In genomic region chr3:108570813-108571212, GRCm38 (mm10) we compare ENCODE assay signal across 8 mouse cellular contexts. TPM values are rescaled to one million over a fixed set of nuclear protein-coding genes. Genes with fewer than 3 reads are reported as not detected.
A peak's percentile ranks its signal among the peaks of the same experiment; 100 is the strongest.
DNase-seq lines count a peak whose midpoint lies in the region; ATAC-seq and TF ChIP-seq lines count a peak whose summit lies in the region.

No protein-coding gene starts in this region.

- no peak overlapping the region for H3K27ac ChIP-seq in heart, embryonic 13.5 days (replicated peaks)
- no peak overlapping the region for H3K27ac ChIP-seq in stomach, embryonic 14.5 days (ENCODE audit: low read length)
- H3K27ac ChIP-seq in stomach, postnatal 0 days (replicated peaks), result no peak overlapping the region
- no peak overlapping the region for H3K27ac ChIP-seq in limb, embryonic 13.5 days
- peak overlapping the region; percentile 82; the same call in 1 of the 2 replicates for H3K27ac ChIP-seq in neural tube, embryonic 15.5 days (replicated peaks)

- WGBS in heart, embryonic 13.5 days, result 83% methylated on average over 14 of the region's 14 CpGs
- 85% methylated on average over 14 of the region's 14 CpGs for WGBS in stomach, embryonic 14.5 days
- WGBS in stomach, postnatal 0 days, result 89% methylated on average over 14 of the region's 14 CpGs
- WGBS in limb, embryonic 13.5 days, result 88% methylated on average over 14 of the region's 14 CpGs
- 87% methylated on average over 14 of the region's 14 CpGs for WGBS in neural tube, embryonic 15.5 days

- DNase-seq in heart, postnatal 36 days, result no peak
- DNase-seq in stomach, postnatal 0 days (ENCODE audit: low spot score), result no peak
- DNase-seq in frontal cortex, postnatal 10 days (ENCODE audit: low spot score in 2 of 2), result no peak
- DNase-seq in urinary bladder, postnatal 10 days (ENCODE audit: low spot score), result no peak

- H3K9me3 ChIP-seq in heart, embryonic 13.5 days, result no peaks in the 10 kb centered on the region
- no peaks in the 10 kb centered on the region for H3K9me3 ChIP-seq in stomach, embryonic 14.5 days (ENCODE audit: control insufficient read depth, low read depth, low read length)
- H3K9me3 ChIP-seq in stomach, postnatal 0 days (ENCODE audit: control insufficient read depth, low read length), result no peaks in the 10 kb centered on the region
- no peaks in the 10 kb centered on the region for H3K9me3 ChIP-seq in limb, embryonic 13.5 days
- H3K9me3 ChIP-seq in neural tube, embryonic 15.5 days (replicated peaks), result no peaks in the 10 kb centered on the region

- H3K27me3 ChIP-seq in heart, embryonic 13.5 days (replicated peaks), result peaks cover 13% of the 10 kb centered on the region; the same call in 1 of the 2 replicates
- H3K27me3 ChIP-seq in stomach, embryonic 14.5 days (ENCODE audit: control insufficient read depth, insufficient read depth, low read length), result no peaks in the 10 kb centered on the region
- no peaks in the 10 kb centered on the region for H3K27me3 ChIP-seq in stomach, postnatal 0 days (ENCODE audit: control insufficient read depth, insufficient read depth, low read length)
- H3K27me3 ChIP-seq in limb, embryonic 13.5 days, result no peaks in the 10 kb centered on the region; the same call in 1 of the 2 replicates
- no peaks in the 10 kb centered on the region for H3K27me3 ChIP-seq in neural tube, embryonic 15.5 days (replicated peaks)

- H3K4me1 ChIP-seq in heart, embryonic 13.5 days, result peaks cover 16% of the 10 kb centered on the region
- H3K4me1 ChIP-seq in stomach, embryonic 14.5 days (ENCODE audit: control insufficient read depth, insufficient read depth, low read length), result 0 out of 2 replicates have a peak, but pooled peaks cover 2% of the 10 kb centered on the region
- 0 out of 2 replicates have a peak, but pooled peaks cover 2% of the 10 kb centered on the region for H3K4me1 ChIP-seq in stomach, postnatal 0 days (replicated peaks; ENCODE audit: control insufficient read depth, insufficient read depth)
- H3K4me1 ChIP-seq in limb, embryonic 13.5 days, result peaks cover 20% of the 10 kb centered on the region
- peaks cover 20% of the 10 kb centered on the region for H3K4me1 ChIP-seq in neural tube, embryonic 15.5 days

- no peak for TF ChIP-seq CTCF in stomach, postnatal 0 days (IDR thresholded peaks at IDR 0.05; ENCODE audit: low read depth)

- TF ChIP-seq EP300 in stomach, postnatal 0 days (optimal IDR thresholded peaks at IDR 0.05), result no peak

- intact Hi-C loops in heart, postnatal 36 days (cut with DNase I), result loop anchor here (5.0 kb wide), 1 partner anchor 81 kb away; the partner anchor contains the start of gene Clcc1

- ATAC-seq in heart, embryonic 13.5 days (ENCODE audit: extremely low read depth, insufficient number of reproducible peaks, low FRiP score, low TSS enrichment), result no peak
- ATAC-seq in stomach, embryonic 14.5 days (ENCODE audit: insufficient number of reproducible peaks, insufficient read depth, low FRiP score, low read depth), result no peak
- no peak for ATAC-seq in stomach, postnatal 0 days (ENCODE audit: low FRiP score, low TSS enrichment)
- no peak for ATAC-seq in limb, embryonic 13.5 days (ENCODE audit: low FRiP score, low read depth)
- ATAC-seq in neural tube, embryonic 15.5 days (ENCODE audit: low FRiP score), result no peak

- no peak overlapping the region for H3K9ac ChIP-seq in heart, embryonic 13.5 days
- no peak overlapping the region for H3K9ac ChIP-seq in stomach, embryonic 14.5 days (replicated peaks; ENCODE audit: low read depth, low read length)
- H3K9ac ChIP-seq in stomach, postnatal 0 days (ENCODE audit: low read length), result no peak overlapping the region
- no peak overlapping the region for H3K9ac ChIP-seq in limb, embryonic 13.5 days
- no peak overlapping the region for H3K9ac ChIP-seq in neural tube, embryonic 15.5 days (replicated peaks)

- H3K4me3 ChIP-seq in heart, embryonic 13.5 days, result peak overlapping the region; percentile 70
- H3K4me3 ChIP-seq in stomach, embryonic 14.5 days (ENCODE audit: low read depth, low read length), result no peak overlapping the region
- no peak overlapping the region for H3K4me3 ChIP-seq in stomach, postnatal 0 days (ENCODE audit: low read depth, low read length)
- H3K4me3 ChIP-seq in limb, embryonic 13.5 days, result peak overlapping the region; percentile 74; the same call in 1 of the 2 replicates
- H3K4me3 ChIP-seq in neural tube, embryonic 15.5 days (replicated peaks), result peak overlapping the region; percentile 59; the same call in 1 of the 2 replicates

- no peaks in the 10 kb centered on the region for H3K36me3 ChIP-seq in heart, embryonic 13.5 days
- no peaks in the 10 kb centered on the region for H3K36me3 ChIP-seq in stomach, embryonic 14.5 days (ENCODE audit: control insufficient read depth, insufficient read depth, low read length)
- H3K36me3 ChIP-seq in stomach, postnatal 0 days (ENCODE audit: control insufficient read depth, insufficient read depth, low read length), result no peaks in the 10 kb centered on the region
- no peaks in the 10 kb centered on the region for H3K36me3 ChIP-seq in limb, embryonic 13.5 days
- H3K36me3 ChIP-seq in neural tube, embryonic 15.5 days, result no peaks in the 10 kb centered on the region

- peak overlapping the region; percentile 77 for H3K4me2 ChIP-seq in heart, embryonic 13.5 days
- peak overlapping the region; percentile 59; the same call in 1 of the 2 replicates for H3K4me2 ChIP-seq in stomach, embryonic 14.5 days (replicated peaks; ENCODE audit: low read depth, low read length)
- H3K4me2 ChIP-seq in stomach, postnatal 0 days (replicated peaks; ENCODE audit: low read depth), result no peak overlapping the region
- peak overlapping the region; percentile 79 for H3K4me2 ChIP-seq in limb, embryonic 13.5 days (replicated peaks)
- H3K4me2 ChIP-seq in neural tube, embryonic 15.5 days, result peak overlapping the region; percentile 80

RNA-seq across cellular contexts. Expression of gene Taf13, which starts 0.7 kb away (rescaled TPM):
- polyA plus RNA-seq in heart, embryonic 13.5 days (2015; fragmentation: Nextera tagmentation; extraction: Ambion mirVana), result 27.0 and 29.0 TPM in 2 replicates
- total RNA-seq in heart, postnatal 36 days (2021), result 10 to 100 TPM; 14.8 to 17.5 TPM
- polyA plus RNA-seq in stomach, embryonic 14.5 days (2014; fragmentation: Nextera tagmentation; extraction: Ambion mirVana), result 44.5 and 46.8 TPM in 2 replicates
- 40.0 and 42.2 TPM in 2 replicates for polyA plus RNA-seq in stomach, postnatal 0 days (2015; fragmentation: Nextera tagmentation; extraction: Ambion mirVana)
- polyA plus RNA-seq in limb, embryonic 13.5 days (2015; fragmentation: Nextera tagmentation; extraction: Ambion mirVana), result 42.1 and 42.3 TPM in 2 replicates
- polyA plus RNA-seq in neural tube, embryonic 15.5 days (2015; fragmentation: Nextera tagmentation; extraction: Ambion mirVana), result 43.7 and 46.5 TPM in 2 replicates

RNA-seq across cellular contexts. Expression of gene Tmem167b, which starts 8.5 kb away (rescaled TPM):
- polyA plus RNA-seq in heart, embryonic 13.5 days (2015; fragmentation: Nextera tagmentation; extraction: Ambion mirVana), result 28.2 and 30.6 TPM in 2 replicates
- 10 to 100 TPM; 27.0 to 29.9 TPM for total RNA-seq in heart, postnatal 36 days (2021)
- polyA plus RNA-seq in stomach, embryonic 14.5 days (2014; fragmentation: Nextera tagmentation; extraction: Ambion mirVana), result 41.1 and 46.0 TPM in 2 replicates
- polyA plus RNA-seq in stomach, postnatal 0 days (2015; fragmentation: Nextera tagmentation; extraction: Ambion mirVana), result 29.9 and 33.0 TPM in 2 replicates
- polyA plus RNA-seq in limb, embryonic 13.5 days (2015; fragmentation: Nextera tagmentation; extraction: Ambion mirVana), result 46.4 and 47.8 TPM in 2 replicates
- 46.3 and 47.5 TPM in 2 replicates for polyA plus RNA-seq in neural tube, embryonic 15.5 days (2015; fragmentation: Nextera tagmentation; extraction: Ambion mirVana)

RNA-seq across cellular contexts. Expression of gene Wdr47, which starts 20.3 kb away (rescaled TPM):
- 7.0 and 7.7 TPM in 2 replicates for polyA plus RNA-seq in heart, embryonic 13.5 days (2015; fragmentation: Nextera tagmentation; extraction: Ambion mirVana)
- 1 to 10 TPM; 7.6 to 9.5 TPM for total RNA-seq in heart, postnatal 36 days (2021)
- polyA plus RNA-seq in stomach, embryonic 14.5 days (2014; fragmentation: Nextera tagmentation; extraction: Ambion mirVana), result 14.0 and 15.3 TPM in 2 replicates
- 5.3 and 5.7 TPM in 2 replicates for polyA plus RNA-seq in stomach, postnatal 0 days (2015; fragmentation: Nextera tagmentation; extraction: Ambion mirVana)
- 12.4 and 12.6 TPM in 2 replicates for polyA plus RNA-seq in limb, embryonic 13.5 days (2015; fragmentation: Nextera tagmentation; extraction: Ambion mirVana)
- 80.5 and 94.7 TPM in 2 replicates for polyA plus RNA-seq in neural tube, embryonic 15.5 days (2015; fragmentation: Nextera tagmentation; extraction: Ambion mirVana)

RNA-seq across cellular contexts. Expression of gene 5330417C22Rik, which starts 34.5 kb away (rescaled TPM):
- 0.70 and 1.0 TPM in 2 replicates for polyA plus RNA-seq in heart, embryonic 13.5 days (2015; fragmentation: Nextera tagmentation; extraction: Ambion mirVana)
- not detected for total RNA-seq in heart, postnatal 36 days (2021)
- 7.4 and 15.0 TPM in 2 replicates for polyA plus RNA-seq in stomach, embryonic 14.5 days (2014; fragmentation: Nextera tagmentation; extraction: Ambion mirVana)
- polyA plus RNA-seq in stomach, postnatal 0 days (2015; fragmentation: Nextera tagmentation; extraction: Ambion mirVana), result 30.8 and 32.0 TPM in 2 replicates
- 0.66 and 1.0 TPM in 2 replicates for polyA plus RNA-seq in limb, embryonic 13.5 days (2015; fragmentation: Nextera tagmentation; extraction: Ambion mirVana)
- 12.1 and 15.8 TPM in 2 replicates for polyA plus RNA-seq in neural tube, embryonic 15.5 days (2015; fragmentation: Nextera tagmentation; extraction: Ambion mirVana)

RNA-seq across cellular contexts. Expression of gene 1700013F07Rik, which starts 36.9 kb away (rescaled TPM):
- not detected in 2 replicates for polyA plus RNA-seq in heart, embryonic 13.5 days (2015; fragmentation: Nextera tagmentation; extraction: Ambion mirVana)
- not detected for total RNA-seq in heart, postnatal 36 days (2021)
- polyA plus RNA-seq in stomach, embryonic 14.5 days (2014; fragmentation: Nextera tagmentation; extraction: Ambion mirVana), result 0.42 and 0.65 TPM in 2 replicates
- 0.34 TPM in 1 of 2 replicates, not detected in the other for polyA plus RNA-seq in stomach, postnatal 0 days (2015; fragmentation: Nextera tagmentation; extraction: Ambion mirVana)
- polyA plus RNA-seq in limb, embryonic 13.5 days (2015; fragmentation: Nextera tagmentation; extraction: Ambion mirVana), result not detected in 2 replicates
- polyA plus RNA-seq in neural tube, embryonic 15.5 days (2015; fragmentation: Nextera tagmentation; extraction: Ambion mirVana), result 0.87 and 1.2 TPM in 2 replicates

Comparison
In these comparisons a context has a peak if more than half of its experiments do, and no peak if none do; other contexts are left out.
1. H3K4me3 ChIP-seq: peak in heart, embryonic 13.5 days (single experiment), limb, embryonic 13.5 days (single experiment) and neural tube, embryonic 15.5 days (single experiment); none in stomach, embryonic 14.5 days (single experiment) and stomach, postnatal 0 days (single experiment).